Mouse (Mus musculus) heart, embryonic 13.5 days (tissue): Measurements from ENCODE around the gene Ubxn4. TPM values are rescaled to one million over a fixed set of nuclear protein-coding genes. Genes with fewer than 3 reads are reported as not detected.

Experiments used
- ATAC-seq: fragments of 200-750 bp; cut with Nextera tagmentation; 2 replicates; pipeline ENCODE4 v1.8.0; 2017; ENCODE audit warnings: moderate TSS enrichment; ENCODE audit not compliant: insufficient number of reproducible peaks, low FRiP score, low TSS enrichment; ENCODE audit errors: extremely low read depth
- H3K27ac ChIP-seq: fragments of 300-500 bp; sonication (generic); replicated peaks from 2 replicates; pipeline ENCODE4 v1.5.1; 2015; ENCODE audit warnings: moderate library complexity, mild to moderate bottlenecking, inconsistent platforms
- H3K27me3 ChIP-seq: fragments of 300-500 bp; sonication (generic); replicated peaks from 2 replicates; pipeline ENCODE4 v1.6.1; 2015; ENCODE audit warnings: mild to moderate bottlenecking, inconsistent platforms
- H3K36me3 ChIP-seq: fragments of 300-500 bp; sonication (generic); 2 replicates; pipeline ENCODE4 v1.6.1; 2015; ENCODE audit warnings: mild to moderate bottlenecking, inconsistent platforms
- H3K4me1 ChIP-seq: fragments of 300-500 bp; sonication (generic); 2 replicates; pipeline ENCODE4 v1.6.1; 2015; ENCODE audit warnings: inconsistent platforms
- H3K4me2 ChIP-seq: fragments of 300-500 bp; sonication (generic); 2 replicates; pipeline ENCODE4 v1.6.1; 2015; ENCODE audit warnings: inconsistent platforms, mild to moderate bottlenecking, moderate library complexity
- H3K4me3 ChIP-seq: fragments of 300-500 bp; sonication (generic); 2 replicates; pipeline ENCODE4 v1.5.1; 2015; ENCODE audit warnings: moderate library complexity, mild to moderate bottlenecking, inconsistent platforms
- H3K9ac ChIP-seq: fragments of 300-500 bp; sonication (generic); 2 replicates; pipeline ENCODE4 v1.6.1; 2015; ENCODE audit warnings: inconsistent platforms, mild to moderate bottlenecking, moderate library complexity
- H3K9me3 ChIP-seq: fragments of 300-500 bp; sonication (generic); 2 replicates; pipeline ENCODE4 v1.6.1; 2016; ENCODE audit warnings: inconsistent platforms
- WGBS: fragments of 180-500 bp; shearing (Covaris S2); methylation state at CpG from one replicate; pipeline ENCODE4 v1.1.7; 2015; ENCODE audit warnings: mixed read lengths; 5-methylcytosine and 5-hydroxymethylcytosine counted together
- polyA plus RNA-seq: library from polyadenylated mRNA; unstranded; fragments of >200 nt; fragmentation: Nextera tagmentation; extraction: Ambion mirVana; gene quantifications from 2 replicates; pipeline ENCODE4 v1.2.1, GENCODE M21; 2015

Ubxn4 gene
- polyA plus RNA-seq, 1 experiment from 2014 or later: 49.2 TPM

- no peaks in the 10 kb centered on the region for H3K4me1 ChIP-seq
- no peak for ATAC-seq
- no peaks in the 10 kb centered on the region for H3K9me3 ChIP-seq
- H3K27me3 ChIP-seq: no peaks in the 10 kb centered on the region
- no peak overlapping the region for H3K9ac ChIP-seq
- no peak overlapping the region for H3K27ac ChIP-seq
- no peak overlapping the region for H3K4me3 ChIP-seq
- peaks cover 96% of the 10 kb centered on the region for H3K36me3 ChIP-seq
- WGBS: 88% methylated on average over 1 of the region's 1 CpGs
- no peak overlapping the region for H3K4me2 ChIP-seq
Measured at GRCm38 (mm10) chr1:128275908-128276307, 32.1 kb downstream of the Ubxn4 start.

GRCm38 (mm10) chr1:128278563-128278962 lies 34.8 kb downstream of the Ubxn4 start:
- H3K27me3 ChIP-seq: no peaks in the 10 kb centered on the region
- H3K9ac ChIP-seq: no peak overlapping the region
- ATAC-seq: no peak
- peaks cover 95% of the 10 kb centered on the region for H3K36me3 ChIP-seq
- H3K4me3 ChIP-seq: no peak overlapping the region
- no peaks in the 10 kb centered on the region for H3K4me1 ChIP-seq
- H3K27ac ChIP-seq: no peak overlapping the region
- 87% methylated on average over 3 of the region's 3 CpGs for WGBS
- 0 out of 2 replicates have a peak, but pooled peaks cover 7% of the 10 kb centered on the region for H3K9me3 ChIP-seq
- H3K4me2 ChIP-seq: no peak overlapping the region

GRCm38 (mm10) chr1:128281753-128282152 lies 38.0 kb downstream of the Ubxn4 start:
- Histone ChIP-seq H3K36me3 (peaks cover 69% of the 10 kb centered on the region), H3K27ac (no peak overlapping the region), H3K9me3 (0 out of 2 replicates have a peak, but pooled peaks cover 7% of the 10 kb centered on the region), H3K4me3 (no peak overlapping the region), H3K4me2 (no peak overlapping the region), H3K9ac (no peak overlapping the region), H3K4me1 (no peaks in the 10 kb centered on the region), H3K27me3 (no peaks in the 10 kb centered on the region)
- 93% methylated on average over 3 of the region's 3 CpGs for WGBS
- no peak for ATAC-seq

GRCm38 (mm10) chr1:128282924-128283323 lies 39.2 kb downstream of the Ubxn4 start:
- H3K9ac ChIP-seq: no peak overlapping the region
- 94% methylated on average over 3 of the region's 3 CpGs for WGBS

GRCm38 (mm10) chr1:128284157-128284690 lies 40.5 kb downstream of the Ubxn4 start:
- Histone ChIP-seq H3K4me1 (no peaks in the 10 kb centered on the region), H3K4me3 (no peak overlapping the region), H3K9me3 (0 out of 2 replicates have a peak, but pooled peaks cover 7% of the 10 kb centered on the region), H3K27me3 (no peaks in the 10 kb centered on the region), H3K9ac (no peak overlapping the region), H3K4me2 (no peak overlapping the region), H3K27ac (no peak overlapping the region), H3K36me3 (peaks cover 44% of the 10 kb centered on the region)
- 90% methylated on average over 7 of the region's 8 CpGs for WGBS
- no peak for ATAC-seq

More at GRCm38 (mm10) chr1:128282924-128283323, 39.2 kb downstream of the Ubxn4 start:
- Histone ChIP-seq H3K4me2 (no peak overlapping the region), H3K4me3 (no peak overlapping the region), H3K9me3 (0 out of 2 replicates have a peak, but pooled peaks cover 7% of the 10 kb centered on the region), H3K4me1 (no peaks in the 10 kb centered on the region), H3K27ac (no peak overlapping the region), H3K36me3 (peaks cover 57% of the 10 kb centered on the region), H3K27me3 (no peaks in the 10 kb centered on the region)
- ATAC-seq: no peak

- Histone ChIP-seq H3K27ac (no peak overlapping the region), H3K9me3 (0 out of 2 replicates have a peak, but pooled peaks cover 7% of the 10 kb centered on the region), H3K4me2 (no peak overlapping the region), H3K4me3 (no peak overlapping the region), H3K4me1 (no peaks in the 10 kb centered on the region), H3K36me3 (peaks cover 35% of the 10 kb centered on the region), H3K9ac (no peak overlapping the region), H3K27me3 (no peaks in the 10 kb centered on the region)
- WGBS: 77% methylated on average over 9 of the region's 9 CpGs
- no peak for ATAC-seq
Measured at GRCm38 (mm10) chr1:128285136-128285535, 41.4 kb downstream of the Ubxn4 start.

- no peak overlapping the region for H3K4me2 ChIP-seq
- WGBS: 81% methylated on average over 5 of the region's 5 CpGs
- no peaks in the 10 kb centered on the region for H3K9me3 ChIP-seq
- H3K9ac ChIP-seq: no peak overlapping the region
- H3K4me1 ChIP-seq: no peaks in the 10 kb centered on the region
- H3K36me3 ChIP-seq: no peaks in the 10 kb centered on the region
- H3K27me3 ChIP-seq: no peaks in the 10 kb centered on the region
- no peak for ATAC-seq
- H3K27ac ChIP-seq: no peak overlapping the region
- H3K4me3 ChIP-seq: no peak overlapping the region
Measured at GRCm38 (mm10) chr1:128290295-128290694, 46.5 kb downstream of the Ubxn4 start.

GRCm38 (mm10) chr1:128293524-128293923 lies 49.8 kb downstream of the Ubxn4 start:
- WGBS: 80% methylated on average over 12 of the region's 12 CpGs
- no peak overlapping the region for H3K9ac ChIP-seq
- H3K4me3 ChIP-seq: no peak overlapping the region
- no peak for ATAC-seq
- no peak overlapping the region for H3K27ac ChIP-seq
- no peaks in the 10 kb centered on the region for H3K9me3 ChIP-seq
- H3K4me1 ChIP-seq: no peaks in the 10 kb centered on the region
- H3K36me3 ChIP-seq: no peaks in the 10 kb centered on the region
- no peaks in the 10 kb centered on the region for H3K27me3 ChIP-seq
- no peak overlapping the region for H3K4me2 ChIP-seq

GRCm38 (mm10) chr1:128295296-128295695 lies 51.5 kb downstream of the Ubxn4 start:
- no peaks in the 10 kb centered on the region for H3K9me3 ChIP-seq
- H3K4me1 ChIP-seq: no peaks in the 10 kb centered on the region
- no peaks in the 10 kb centered on the region for H3K36me3 ChIP-seq
- no peak for ATAC-seq
- no peak overlapping the region for H3K9ac ChIP-seq
- no peak overlapping the region for H3K27ac ChIP-seq
- 63% methylated on average over 8 of the region's 8 CpGs for whole genome bisulfite sequencing
- no peak overlapping the region for H3K4me3 ChIP-seq
- H3K4me2 ChIP-seq: no peak overlapping the region
- no peaks in the 10 kb centered on the region for H3K27me3 ChIP-seq

- ATAC-seq: no peak
Measured at GRCm38 (mm10) chr1:128295717-128296528, 52.2 kb downstream of the Ubxn4 start.

GRCm38 (mm10) chr1:128303900-128304299 lies 60.1 kb downstream of the Ubxn4 start:
- H3K9ac ChIP-seq: no peak overlapping the region
- H3K4me1 ChIP-seq: no peaks in the 10 kb centered on the region
- no peak overlapping the region for H3K4me3 ChIP-seq
- H3K36me3 ChIP-seq: no peaks in the 10 kb centered on the region
- H3K27ac ChIP-seq: no peak overlapping the region
- no peak overlapping the region for H3K4me2 ChIP-seq
- no peak for ATAC-seq
- peaks cover 7% of the 10 kb centered on the region; the same call in 1 of the 2 replicates for H3K9me3 ChIP-seq
- H3K27me3 ChIP-seq: no peaks in the 10 kb centered on the region
- WGBS: 85% methylated on average over 16 of the region's 16 CpGs

More at GRCm38 (mm10) chr1:128295717-128296528, 52.2 kb downstream of the Ubxn4 start:
- no peak overlapping the region for H3K4me3 ChIP-seq
- H3K4me1 ChIP-seq: no peaks in the 10 kb centered on the region
- no peak overlapping the region for H3K27ac ChIP-seq
- no peaks in the 10 kb centered on the region for H3K27me3 ChIP-seq
- no peak overlapping the region for H3K9ac ChIP-seq
- H3K9me3 ChIP-seq: no peaks in the 10 kb centered on the region
- no peak overlapping the region for H3K4me2 ChIP-seq
- WGBS: 65% methylated on average over 5 of the region's 5 CpGs
- H3K36me3 ChIP-seq: no peaks in the 10 kb centered on the region
